Mouse (Mus musculus) midbrain, embryonic 16.5 days (tissue): ENCODE results near the gene Ccnt1. TPM values are rescaled to one million over a fixed set of nuclear protein-coding genes. Genes with fewer than 3 reads are reported as not detected.

ENCODE experiments used
- ATAC-seq: fragments of 200-750 bp; cut with Nextera tagmentation; 2 replicates; pipeline ENCODE4 v1.8.0; 2017; ENCODE audit warnings: moderate TSS enrichment
- H3K27ac ChIP-seq: fragments of 300-500 bp; sonication (generic); 2 replicates; pipeline ENCODE4 v1.5.1; 2014; ENCODE audit warnings: mild to moderate bottlenecking, low read length, mixed read lengths
- H3K27me3 ChIP-seq: fragments of 300-500 bp; sonication (generic); 2 replicates; pipeline ENCODE4 v1.6.1; 2014; ENCODE audit warnings: low read depth, low read length, mixed read lengths; ENCODE audit not compliant: control insufficient read depth, insufficient read depth
- H3K36me3 ChIP-seq: fragments of 300-500 bp; sonication (generic); 2 replicates; pipeline ENCODE4 v1.6.1; 2014; ENCODE audit warnings: mild to moderate bottlenecking, low read length, moderate library complexity, mixed read lengths; ENCODE audit not compliant: control insufficient read depth, insufficient read depth
- H3K4me1 ChIP-seq: fragments of 300-500 bp; sonication (generic); 2 replicates; pipeline ENCODE4 v1.6.1; 2014; ENCODE audit warnings: mild to moderate bottlenecking, low read length, mixed read lengths; ENCODE audit not compliant: control insufficient read depth, insufficient read depth
- H3K4me2 ChIP-seq: fragments of 300-500 bp; sonication (generic); 2 replicates; pipeline ENCODE4 v1.6.1; 2014; ENCODE audit warnings: mild to moderate bottlenecking, low read length, mixed read lengths
- H3K4me3 ChIP-seq: fragments of 300-500 bp; sonication (generic); 2 replicates; pipeline ENCODE4 v1.5.1; 2014; ENCODE audit warnings: low read depth, mild to moderate bottlenecking, low read length, moderate library complexity, mixed read lengths
- H3K9ac ChIP-seq: fragments of 300-500 bp; sonication (generic); 2 replicates; pipeline ENCODE4 v1.6.1; 2014; ENCODE audit warnings: low read depth, low read length, mixed read lengths
- H3K9me3 ChIP-seq: fragments of 300-500 bp; sonication (generic); replicated peaks from 2 replicates; pipeline ENCODE4 v1.6.1; 2014; ENCODE audit warnings: mild to moderate bottlenecking, low read length, mixed read lengths; ENCODE audit not compliant: control insufficient read depth, poor library complexity, severe bottlenecking
- WGBS: fragments of 180-500 bp; shearing (Covaris S2); extraction: QIAGEN DNeasy Blood & Tissue Kit; methylation state at CpG from one replicate; pipeline ENCODE4 v1.1.7; 2014; 5-methylcytosine and 5-hydroxymethylcytosine counted together
- polyA plus RNA-seq: library from polyadenylated mRNA; unstranded; fragments of >200 nt; fragmentation: Nextera tagmentation; extraction: Ambion mirVana; gene quantifications from 2 replicates; pipeline ENCODE4 v1.2.1, GENCODE M21; 2015

Ccnt1 gene
- polyA plus RNA-seq, 1 experiment from 2014 or later, result 65.3 TPM

GRCm38 (mm10) chr15:98609331-98610130 is 38.8 kb upstream of the Ccnt1 start, which contains the start of gene Adcy6:
Adcy6 (minus strand) TSS chr15:98610076.
- WGBS, result under 1% methylated on average over 47 of the region's 75 CpGs
- Histone ChIP-seq H3K36me3 (no peaks in the 10 kb centered on the region), H3K4me3 (peak within 1 kb of the TSS; percentile 86), H3K9me3 (no peaks in the 10 kb centered on the region), H3K4me2 (peak within 1 kb of the TSS; percentile 70), H3K27me3 (no peaks in the 10 kb centered on the region), H3K4me1 (peaks cover 26% of the 10 kb centered on the region), H3K27ac (peak within 1 kb of the TSS; percentile 85), H3K9ac (peak within 1 kb of the TSS; percentile 89)
- ATAC-seq, result peak; percentile 75

GRCm38 (mm10) chr15:98608784-98609250 is 38.1 kb upstream of the Ccnt1 start:
- peaks cover 25% of the 10 kb centered on the region for H3K4me1 ChIP-seq
- peak overlapping the region; percentile 70 for H3K4me2 ChIP-seq
- H3K27me3 ChIP-seq, result no peaks in the 10 kb centered on the region
- H3K4me3 ChIP-seq, result peak overlapping the region; percentile 86
- H3K9ac ChIP-seq, result peak overlapping the region; percentile 89
- peak; percentile 15; the same call in 1 of the 2 replicates for ATAC-seq
- H3K36me3 ChIP-seq, result 0 out of 2 replicates have a peak, but pooled peaks cover 2% of the 10 kb centered on the region
- WGBS, result 0% methylated on average over 14 of the region's 26 CpGs
- peak overlapping the region; percentile 85 for H3K27ac ChIP-seq
- no peaks in the 10 kb centered on the region for H3K9me3 ChIP-seq

DNA sequence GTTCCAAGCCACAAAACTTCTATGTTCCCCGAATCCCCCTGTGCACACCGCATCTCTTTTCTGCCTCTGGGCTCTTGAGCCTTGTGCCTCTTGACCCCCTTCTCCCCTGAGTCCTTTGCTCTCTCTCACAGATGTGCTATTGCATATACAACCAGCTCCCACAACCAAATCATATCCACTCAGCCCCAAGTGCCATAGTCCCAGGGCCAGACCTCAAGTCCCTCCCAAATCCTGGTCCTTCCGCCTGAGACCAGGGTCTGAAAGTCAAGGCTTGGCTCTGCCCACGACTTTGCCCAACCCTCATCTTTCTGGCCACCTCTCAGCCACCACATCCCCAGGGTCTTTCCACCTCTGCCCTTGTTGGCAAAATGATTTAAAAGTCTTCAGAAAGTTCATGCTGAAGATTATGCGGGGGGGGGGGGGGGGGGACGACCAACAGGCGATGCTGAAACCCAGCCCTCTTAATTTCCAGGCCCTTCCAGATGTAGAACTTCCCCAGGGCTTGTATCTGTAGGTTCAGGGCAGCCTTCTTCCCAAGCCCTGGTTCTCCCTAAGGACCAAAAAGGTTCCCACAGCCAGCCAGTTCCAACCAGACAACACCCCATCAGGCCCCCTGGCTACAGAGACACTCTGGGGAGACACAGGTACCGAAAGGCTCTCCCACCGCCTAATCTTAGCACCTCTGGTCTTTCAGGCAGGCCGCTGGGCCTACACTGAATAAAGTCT is 37.5 kb upstream of the Ccnt1 start:
- no peak overlapping the region for H3K27ac ChIP-seq
- peak overlapping the region; percentile 86 for H3K4me3 ChIP-seq
- 8% methylated on average over 8 of the region's 10 CpGs for WGBS
- H3K36me3 ChIP-seq, result peaks cover 7% of the 10 kb centered on the region; the same call in 1 of the 2 replicates
- no peaks in the 10 kb centered on the region for H3K27me3 ChIP-seq
- no peaks in the 10 kb centered on the region for H3K9me3 ChIP-seq
- peak overlapping the region; percentile 70 for H3K4me2 ChIP-seq
- H3K4me1 ChIP-seq, result peaks cover 27% of the 10 kb centered on the region
- H3K9ac ChIP-seq, result peak overlapping the region; percentile 89
- ATAC-seq, result no peak

DNA sequence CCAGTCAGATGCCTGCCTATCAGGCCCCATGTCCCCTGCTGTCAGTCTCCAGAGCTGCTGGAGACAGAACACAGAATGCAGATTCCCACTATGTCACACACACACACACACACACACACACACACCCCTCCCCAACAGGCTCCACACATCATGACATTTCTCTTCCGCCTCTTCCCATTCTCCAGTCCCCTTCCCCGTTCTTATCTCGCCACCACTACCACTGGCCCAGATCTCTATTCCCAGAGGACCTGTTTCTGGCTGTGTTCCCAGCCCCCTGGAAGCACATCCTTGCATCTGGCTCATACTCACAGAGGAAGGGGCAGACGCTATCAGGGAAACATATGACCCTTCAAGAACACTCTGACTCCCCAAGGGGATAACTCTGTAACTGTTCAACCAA is 36.8 kb upstream of the Ccnt1 start:
- no peaks in the 10 kb centered on the region for H3K9me3 ChIP-seq
- H3K4me3 ChIP-seq, result peak overlapping the region; percentile 86; the same call in 1 of the 2 replicates
- H3K4me2 ChIP-seq, result peak overlapping the region; percentile 70
- H3K27ac ChIP-seq, result no peak overlapping the region
- peak overlapping the region; percentile 89; the same call in 1 of the 2 replicates for H3K9ac ChIP-seq
- peaks cover 33% of the 10 kb centered on the region for H3K4me1 ChIP-seq
- 21% methylated on average over 4 of the region's 4 CpGs for WGBS
- H3K36me3 ChIP-seq, result peaks cover 8% of the 10 kb centered on the region; the same call in 1 of the 2 replicates
- H3K27me3 ChIP-seq, result no peaks in the 10 kb centered on the region
- no peak for ATAC-seq

DNA sequence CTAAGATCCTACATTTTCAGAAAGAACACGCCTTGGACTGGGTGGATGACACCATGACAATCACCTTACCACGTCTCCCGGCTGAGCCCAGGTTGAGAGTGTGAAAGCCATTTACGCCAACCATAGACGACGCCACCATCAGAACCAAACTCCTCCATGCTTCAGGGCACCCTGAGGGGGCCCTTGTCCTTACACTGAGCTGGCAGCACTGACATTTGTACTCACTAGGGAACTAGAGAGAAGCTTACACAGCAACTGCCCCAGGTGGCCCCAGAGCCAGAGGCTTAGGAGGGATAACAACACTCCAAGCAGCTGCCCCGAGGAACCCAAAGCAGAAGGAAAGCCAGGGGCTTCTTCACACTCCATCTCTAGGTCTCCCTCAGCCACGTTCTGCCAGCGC is 36.0 kb upstream of the Ccnt1 start:
- Histone ChIP-seq H3K4me3 (no peak overlapping the region), H3K4me1 (peaks cover 33% of the 10 kb centered on the region), H3K27me3 (no peaks in the 10 kb centered on the region), H3K9me3 (no peaks in the 10 kb centered on the region), H3K9ac (no peak overlapping the region), H3K36me3 (peaks cover 8% of the 10 kb centered on the region; the same call in 1 of the 2 replicates), H3K4me2 (no peak overlapping the region), H3K27ac (no peak overlapping the region)
- WGBS, result 65% methylated on average over 9 of the region's 9 CpGs
- ATAC-seq, result no peak

- Histone ChIP-seq H3K9me3 (no peaks in the 10 kb centered on the region), H3K4me1 (peaks cover 33% of the 10 kb centered on the region)
Measured at GRCm38 (mm10) chr15:98606051-98606536, 35.4 kb upstream of the Ccnt1 start.

GRCm38 (mm10) chr15:98604041-98604575 is 33.4 kb upstream of the Ccnt1 start:
- ATAC-seq, result no peak
- WGBS, result 95% methylated on average over 24 of the region's 24 CpGs

More at GRCm38 (mm10) chr15:98606051-98606536, 35.4 kb upstream of the Ccnt1 start:
- H3K9ac ChIP-seq, result no peak overlapping the region
- ATAC-seq, result no peak
- WGBS, result 90% methylated on average over 12 of the region's 12 CpGs
- H3K27me3 ChIP-seq, result no peaks in the 10 kb centered on the region
- H3K36me3 ChIP-seq, result peaks cover 8% of the 10 kb centered on the region; the same call in 1 of the 2 replicates
- no peak overlapping the region for H3K4me2 ChIP-seq
- H3K4me3 ChIP-seq, result no peak overlapping the region
- no peak overlapping the region for H3K27ac ChIP-seq

GRCm38 (mm10) chr15:98602921-98603458 is 32.3 kb upstream of the Ccnt1 start:
- ATAC-seq, result no peak
- H3K9me3 ChIP-seq, result no peaks in the 10 kb centered on the region
- peaks cover 22% of the 10 kb centered on the region for H3K4me1 ChIP-seq
- no peak overlapping the region for H3K9ac ChIP-seq
- WGBS, result 69% methylated on average over 4 of the region's 4 CpGs
- H3K4me2 ChIP-seq, result no peak overlapping the region
- no peak overlapping the region for H3K27ac ChIP-seq
- no peaks in the 10 kb centered on the region for H3K27me3 ChIP-seq
- peaks cover 13% of the 10 kb centered on the region; the same call in 1 of the 2 replicates for H3K36me3 ChIP-seq
- H3K4me3 ChIP-seq, result no peak overlapping the region

More at GRCm38 (mm10) chr15:98604041-98604575, 33.4 kb upstream of the Ccnt1 start:
- Histone ChIP-seq H3K27me3 (no peaks in the 10 kb centered on the region), H3K9ac (no peak overlapping the region), H3K36me3 (peaks cover 11% of the 10 kb centered on the region; the same call in 1 of the 2 replicates), H3K4me1 (peaks cover 29% of the 10 kb centered on the region), H3K4me3 (no peak overlapping the region), H3K27ac (no peak overlapping the region), H3K9me3 (no peaks in the 10 kb centered on the region), H3K4me2 (no peak overlapping the region)
